Mouse (Mus musculus) olfactory bulb, adult 2 months (tissue): ENCODE data around the gene Ncstn. TPM values are rescaled to one million over a fixed set of nuclear protein-coding genes. Genes with fewer than 3 reads are reported as not detected.

Source experiments
- H3K27ac ChIP-seq: fragments of 200-500 bp; 2 replicates; pipeline ENCODE4 v1.5.1; 2012; ENCODE audit warnings: low read depth, low read length; ENCODE audit not compliant: insufficient read depth
- H3K4me1 ChIP-seq: fragments of 200-500 bp; 2 replicates; pipeline ENCODE4 v1.6.1; 2012; ENCODE audit warnings: low read length; ENCODE audit not compliant: control insufficient read depth, insufficient read depth
- H3K4me3 ChIP-seq: fragments of 200-500 bp; 2 replicates; pipeline ENCODE4 v1.5.1; 2012; ENCODE audit warnings: mild to moderate bottlenecking, low read depth, low read length, moderate library complexity; ENCODE audit not compliant: insufficient read depth
- CTCF ChIP-seq: fragments of 200-500 bp; IDR thresholded peaks from 2 replicates; pipeline ENCODE4 v1.5.1; 2012; ENCODE audit warnings: low read depth, mild to moderate bottlenecking, low read length, moderate library complexity; ENCODE audit not compliant: insufficient read depth
- POLR2A ChIP-seq: fragments of 200-500 bp; IDR thresholded peaks from 2 replicates; pipeline ENCODE4 v1.6.1; 2012; ENCODE audit warnings: mild to moderate bottlenecking, low read depth, low read length, moderate library complexity; ENCODE audit not compliant: insufficient read depth
- WGBS: fragments of 180-500 bp; shearing (Covaris S2); methylation state at CpG from one replicate; pipeline ENCODE4 v1.1.7; 2018; 5-methylcytosine and 5-hydroxymethylcytosine counted together
- polyA plus RNA-seq: library from polyadenylated mRNA; stranded (reverse); fragments of >200 nt; gene quantifications from 2 replicates; pipeline ENCODE4 v1.2.4, GENCODE M21; 2012; ENCODE audit warnings: low replicate concordance; ENCODE audit not compliant: missing spikeins, insufficient read depth, insufficient read length

Gene Ncstn
- polyA plus RNA-seq, 1 experiment = 196 TPM

DNA sequence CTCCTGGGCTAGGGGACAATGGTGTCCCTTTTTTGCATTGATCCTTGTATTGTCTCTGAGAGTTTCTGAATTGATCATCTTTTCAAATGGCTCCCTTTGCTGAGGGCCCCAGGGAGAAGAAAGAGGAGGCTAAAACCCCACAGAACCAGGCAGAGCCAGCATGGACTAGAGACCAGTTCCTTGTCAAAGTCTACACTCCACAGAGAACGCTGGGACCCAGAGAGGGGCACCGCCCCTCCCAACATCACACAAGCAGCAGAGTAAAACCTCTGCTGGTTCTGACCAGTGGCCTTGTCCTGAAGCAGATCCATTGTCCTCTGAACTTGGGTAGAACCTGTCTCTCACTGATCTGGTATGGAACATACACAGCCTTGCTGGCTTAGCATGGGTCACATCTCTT is 20.5 kb downstream of the Ncstn start:
- H3K4me3 ChIP-seq = no peak overlapping the region
- WGBS = 89% methylated on average over 2 of the region's 2 CpGs
- no peak overlapping the region for H3K27ac ChIP-seq
- no peaks in the 10 kb centered on the region; the same call in 1 of the 2 replicates for H3K4me1 ChIP-seq
- TF ChIP-seq CTCF (no peak), POLR2A (no peak)

DNA sequence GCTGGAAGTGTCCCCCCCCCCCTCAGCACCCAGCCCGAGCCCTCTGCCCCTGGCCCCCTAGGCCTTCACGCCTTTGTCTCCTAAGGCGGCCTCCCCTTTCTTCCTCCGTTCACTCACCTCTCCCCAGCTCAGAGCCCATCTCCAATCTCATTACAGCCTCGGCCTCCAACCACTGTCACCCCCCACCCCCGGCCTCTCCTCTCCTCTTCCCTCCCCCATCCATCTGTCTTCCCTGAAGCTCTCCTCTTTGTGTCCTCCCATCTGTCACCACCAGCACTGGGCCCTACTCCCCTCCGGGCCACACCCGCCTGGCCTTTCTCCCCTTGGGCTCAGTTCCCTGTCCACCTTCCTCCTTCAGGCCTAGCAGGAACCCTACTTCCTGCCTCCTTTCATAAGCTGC is 21.4 kb downstream of the Ncstn start:
- Histone ChIP-seq H3K27ac (no peak overlapping the region), H3K4me3 (no peak overlapping the region), H3K4me1 (no peaks in the 10 kb centered on the region; the same call in 1 of the 2 replicates)
- TF ChIP-seq CTCF (no peak), POLR2A (no peak)
- 61% methylated on average over 8 of the region's 8 CpGs for WGBS

DNA sequence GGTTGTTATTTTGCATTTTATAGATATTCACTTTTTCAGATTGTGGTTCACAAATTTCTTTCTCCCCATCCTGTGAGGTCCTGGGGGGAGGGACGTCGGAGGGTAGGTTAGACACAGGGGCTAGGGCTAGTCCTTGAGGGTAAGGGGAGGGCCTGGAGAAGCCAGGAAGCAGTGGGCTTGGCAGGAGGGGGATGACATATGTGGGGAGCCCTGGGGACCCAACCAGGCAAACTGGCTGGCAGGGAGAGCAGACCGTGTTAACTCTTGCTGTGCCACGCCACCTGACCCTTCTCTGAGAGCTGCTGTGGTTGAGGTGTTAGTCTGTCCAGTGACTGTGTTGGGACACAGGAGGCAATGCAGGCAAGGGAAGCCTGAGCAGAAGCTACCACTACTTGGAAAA is 21.9 kb downstream of the Ncstn start:
- TF ChIP-seq POLR2A = no peak
- TF ChIP-seq CTCF = no peak
- Histone ChIP-seq H3K4me1 (no peaks in the 10 kb centered on the region; the same call in 1 of the 2 replicates), H3K27ac (no peak overlapping the region), H3K4me3 (no peak overlapping the region)
- WGBS = 68% methylated on average over 4 of the region's 4 CpGs

DNA sequence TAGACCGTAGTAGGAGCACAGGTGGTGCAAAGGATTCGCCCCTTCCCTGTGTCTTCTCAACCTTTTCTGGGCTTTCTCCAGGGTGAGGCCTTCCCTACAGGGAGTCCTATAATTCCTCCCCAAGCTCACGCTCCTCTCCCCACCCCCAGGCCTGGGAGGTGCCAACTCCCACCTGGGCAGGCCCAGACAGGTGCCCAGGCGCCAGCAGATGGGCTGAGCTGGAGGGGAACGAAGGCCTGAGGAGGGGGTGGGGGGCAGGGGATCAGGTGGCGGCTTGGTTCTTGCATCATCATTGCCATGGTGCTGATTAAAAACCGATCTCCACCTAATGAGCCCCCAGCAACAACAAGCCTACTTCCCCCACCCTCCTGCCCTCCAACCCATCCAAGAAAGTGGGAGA is 23.7 kb downstream of the Ncstn start:
- 76% methylated on average over 7 of the region's 7 CpGs for WGBS
- TF ChIP-seq POLR2A (no peak), CTCF (no peak)
- H3K27ac ChIP-seq = no peak overlapping the region
- H3K4me1 ChIP-seq = peaks cover 4% of the 10 kb centered on the region
- H3K4me3 ChIP-seq = no peak overlapping the region

DNA sequence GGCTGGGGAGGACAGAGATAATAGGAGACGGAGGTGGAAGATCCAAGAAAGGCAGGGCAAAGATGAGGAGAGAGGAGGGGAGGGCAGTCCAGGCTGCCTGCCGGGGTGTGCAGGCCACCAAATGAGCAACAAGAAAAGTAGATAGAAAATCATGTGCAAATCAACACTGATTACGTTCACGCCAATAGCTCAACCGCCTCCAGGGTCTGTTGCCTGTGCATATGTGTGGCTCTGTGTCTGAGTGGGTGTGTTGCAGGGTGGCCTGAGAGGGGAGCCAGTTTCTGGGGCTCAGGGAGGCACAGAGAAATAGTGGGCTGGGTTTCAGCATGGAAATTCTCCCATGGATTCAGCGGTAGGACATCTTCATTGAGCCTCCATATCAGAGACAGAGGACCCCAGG is 24.3 kb downstream of the Ncstn start:
- no peak overlapping the region for H3K4me3 ChIP-seq
- TF ChIP-seq CTCF (no peak), POLR2A (no peak)
- peaks cover 7% of the 10 kb centered on the region for H3K4me1 ChIP-seq
- H3K27ac ChIP-seq = no peak overlapping the region
- WGBS = 65% methylated on average over 6 of the region's 6 CpGs

DNA sequence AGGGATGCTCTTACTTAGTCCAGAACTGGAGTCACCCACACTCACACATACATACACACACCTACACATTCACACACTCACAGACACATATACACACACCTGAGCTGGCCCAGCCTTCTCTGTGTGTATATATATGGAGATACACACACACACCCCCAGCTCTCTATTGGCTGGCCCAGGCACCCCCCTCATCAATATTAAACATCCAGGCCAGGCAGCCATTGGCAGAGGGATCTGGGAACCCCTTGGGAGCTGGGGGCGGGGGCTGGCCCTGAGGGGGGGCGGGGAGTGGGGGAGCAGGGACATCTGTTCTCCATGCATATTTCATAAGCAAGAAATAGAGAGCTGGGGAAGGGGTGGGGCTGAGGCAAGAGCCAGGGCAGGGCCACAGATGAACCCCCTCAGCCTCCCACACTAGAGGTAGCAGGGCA is 25.1 kb downstream of the Ncstn start, which contains the start of gene Nhlh1:
Nhlh1 (minus strand) TSS at position 83 of the 431 bp plus-strand sequence.
- Histone ChIP-seq H3K27ac (no peak within 1 kb of the TSS), H3K4me1 (peaks cover 7% of the 10 kb centered on the region), H3K4me3 (no peak within 1 kb of the TSS)
- TF ChIP-seq POLR2A (no peak), CTCF (no peak)
- WGBS = 30% methylated on average over 2 of the region's 2 CpGs

DNA sequence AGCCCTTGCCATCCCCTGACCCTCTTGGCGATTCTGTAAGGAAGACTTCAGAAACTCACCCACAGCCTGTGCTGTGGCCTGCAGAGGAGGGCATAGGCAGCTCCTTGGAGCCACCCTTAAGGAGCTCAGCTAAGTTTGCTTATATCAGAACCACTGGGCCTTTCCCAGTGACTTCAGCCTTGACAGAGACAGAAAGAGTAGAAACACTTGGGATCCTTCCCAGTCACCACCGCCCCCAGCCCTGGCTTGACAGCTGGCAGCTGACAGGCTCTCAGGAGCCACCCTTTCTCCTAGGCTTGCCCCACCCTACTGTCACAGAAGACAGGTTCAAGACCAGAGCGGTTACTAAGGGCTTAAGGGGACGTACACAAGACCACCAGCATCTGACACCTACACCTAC is 26.3 kb downstream of the Ncstn start:
- peaks cover 7% of the 10 kb centered on the region for H3K4me1 ChIP-seq
- H3K27ac ChIP-seq = no peak overlapping the region
- TF ChIP-seq CTCF (no peak), POLR2A (no peak)
- WGBS = 82% methylated on average over 4 of the region's 4 CpGs
- H3K4me3 ChIP-seq = no peak overlapping the region

DNA sequence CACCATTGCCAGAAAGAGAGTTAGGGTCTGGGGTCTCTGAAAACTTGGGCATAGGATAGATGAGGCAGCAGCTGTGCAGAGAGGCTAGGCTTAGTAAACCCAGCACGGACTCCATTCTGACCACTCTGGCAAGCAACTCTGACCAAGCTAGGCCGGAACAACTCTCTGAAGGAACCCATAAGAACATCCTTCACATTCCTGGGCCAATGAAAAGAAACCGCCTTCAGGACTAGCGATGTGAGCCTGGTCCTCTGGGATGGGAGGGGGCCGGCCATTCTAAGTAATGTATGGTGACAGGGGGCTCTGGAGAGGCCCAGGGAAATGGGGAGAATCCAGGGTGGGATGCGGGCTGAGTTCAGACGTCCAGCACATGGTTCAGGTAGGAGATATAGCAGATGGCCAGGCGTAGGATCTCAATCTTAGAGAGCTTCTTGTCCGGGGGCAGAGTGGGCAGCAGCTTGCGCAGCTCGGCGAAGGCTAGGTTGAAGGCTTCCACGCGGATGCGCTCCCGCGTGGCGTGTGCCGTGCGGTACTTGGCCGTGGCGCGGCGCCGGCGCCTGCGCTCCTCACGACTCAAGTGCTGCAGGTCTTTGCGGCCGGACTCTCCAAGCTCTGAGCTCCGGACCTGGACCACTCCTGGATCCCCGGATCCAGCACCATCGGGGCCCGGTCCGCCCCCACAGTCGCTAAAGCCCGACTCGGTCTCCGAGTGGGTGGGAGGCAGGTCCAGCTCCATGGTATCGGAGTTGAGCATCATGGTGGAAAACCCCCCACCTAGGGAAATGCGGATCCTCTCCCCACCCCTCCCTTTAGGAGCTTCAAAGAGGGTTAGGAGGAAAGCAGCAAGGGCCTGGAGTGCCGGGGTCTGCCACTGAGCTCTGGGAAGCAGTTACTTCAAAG is 28.8 kb downstream of the Ncstn start:
- Histone ChIP-seq H3K27ac (no peak overlapping the region), H3K4me1 (peaks cover 11% of the 10 kb centered on the region), H3K4me3 (peak overlapping the region; percentile 30)
- 11% methylated on average over 42 of the region's 42 CpGs for WGBS
- TF ChIP-seq POLR2A (no peak), CTCF (no peak)

DNA sequence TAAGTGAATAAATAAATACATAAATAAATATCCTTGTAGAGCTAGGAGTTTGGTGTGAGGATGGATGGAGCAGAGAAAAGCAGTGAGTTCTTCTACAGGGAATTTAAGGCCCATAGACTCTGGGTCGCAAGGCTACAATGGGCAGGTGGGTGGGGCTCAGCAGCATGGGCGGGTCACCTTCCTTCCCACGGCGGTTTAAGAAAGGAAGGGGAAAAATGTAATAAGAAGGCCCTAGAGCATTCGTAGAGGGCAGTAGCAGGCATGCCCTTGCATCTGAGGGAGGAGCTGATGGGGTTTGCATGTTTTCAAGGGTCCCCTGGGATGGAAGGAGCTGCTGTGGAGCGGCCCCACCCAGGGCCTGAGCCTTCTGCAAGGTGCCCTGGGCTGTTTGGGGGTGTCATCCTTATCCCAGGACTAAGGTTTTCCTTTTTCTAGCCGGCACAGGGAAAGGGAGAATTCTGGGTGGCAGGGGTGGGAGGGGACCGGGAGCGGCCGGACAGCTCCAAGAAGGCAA is 29.8 kb downstream of the Ncstn start:
- peaks cover 15% of the 10 kb centered on the region for H3K4me1 ChIP-seq
- H3K4me3 ChIP-seq = no peak overlapping the region
- H3K27ac ChIP-seq = no peak overlapping the region
- TF ChIP-seq CTCF = no peak
- TF ChIP-seq POLR2A = no peak
- WGBS = 57% methylated on average over 10 of the region's 10 CpGs
